Mouse (Mus musculus) midbrain, embryonic 16.5 days (tissue): Measurements from ENCODE around the gene Gpr18. TPM values are rescaled to one million over a fixed set of nuclear protein-coding genes. Genes with fewer than 3 reads are reported as not detected.

Source experiments
- ATAC-seq: fragments of 200-750 bp; cut with Nextera tagmentation; 2 replicates; pipeline ENCODE4 v1.8.0; 2017; ENCODE audit warnings: moderate TSS enrichment
- H3K27ac ChIP-seq: fragments of 300-500 bp; sonication (generic); 2 replicates; pipeline ENCODE4 v1.5.1; 2014; ENCODE audit warnings: mild to moderate bottlenecking, low read length, mixed read lengths
- H3K27me3 ChIP-seq: fragments of 300-500 bp; sonication (generic); 2 replicates; pipeline ENCODE4 v1.6.1; 2014; ENCODE audit warnings: low read depth, low read length, mixed read lengths; ENCODE audit not compliant: control insufficient read depth, insufficient read depth
- H3K36me3 ChIP-seq: fragments of 300-500 bp; sonication (generic); 2 replicates; pipeline ENCODE4 v1.6.1; 2014; ENCODE audit warnings: mild to moderate bottlenecking, low read length, moderate library complexity, mixed read lengths; ENCODE audit not compliant: control insufficient read depth, insufficient read depth
- H3K4me1 ChIP-seq: fragments of 300-500 bp; sonication (generic); 2 replicates; pipeline ENCODE4 v1.6.1; 2014; ENCODE audit warnings: mild to moderate bottlenecking, low read length, mixed read lengths; ENCODE audit not compliant: control insufficient read depth, insufficient read depth
- H3K4me2 ChIP-seq: fragments of 300-500 bp; sonication (generic); 2 replicates; pipeline ENCODE4 v1.6.1; 2014; ENCODE audit warnings: mild to moderate bottlenecking, low read length, mixed read lengths
- H3K4me3 ChIP-seq: fragments of 300-500 bp; sonication (generic); 2 replicates; pipeline ENCODE4 v1.5.1; 2014; ENCODE audit warnings: low read depth, mild to moderate bottlenecking, low read length, moderate library complexity, mixed read lengths
- H3K9ac ChIP-seq: fragments of 300-500 bp; sonication (generic); 2 replicates; pipeline ENCODE4 v1.6.1; 2014; ENCODE audit warnings: low read depth, low read length, mixed read lengths
- H3K9me3 ChIP-seq: fragments of 300-500 bp; sonication (generic); replicated peaks from 2 replicates; pipeline ENCODE4 v1.6.1; 2014; ENCODE audit warnings: mild to moderate bottlenecking, low read length, mixed read lengths; ENCODE audit not compliant: control insufficient read depth, poor library complexity, severe bottlenecking
- WGBS: fragments of 180-500 bp; shearing (Covaris S2); extraction: QIAGEN DNeasy Blood & Tissue Kit; methylation state at CpG from one replicate; pipeline ENCODE4 v1.1.7; 2014; 5-methylcytosine and 5-hydroxymethylcytosine counted together
- polyA plus RNA-seq: library from polyadenylated mRNA; unstranded; fragments of >200 nt; fragmentation: Nextera tagmentation; extraction: Ambion mirVana; gene quantifications from 2 replicates; pipeline ENCODE4 v1.2.1, GENCODE M21; 2015

The Gpr18 gene
- polyA plus RNA-seq, 1 experiment from 2014 or later = 0.16 TPM

DNA sequence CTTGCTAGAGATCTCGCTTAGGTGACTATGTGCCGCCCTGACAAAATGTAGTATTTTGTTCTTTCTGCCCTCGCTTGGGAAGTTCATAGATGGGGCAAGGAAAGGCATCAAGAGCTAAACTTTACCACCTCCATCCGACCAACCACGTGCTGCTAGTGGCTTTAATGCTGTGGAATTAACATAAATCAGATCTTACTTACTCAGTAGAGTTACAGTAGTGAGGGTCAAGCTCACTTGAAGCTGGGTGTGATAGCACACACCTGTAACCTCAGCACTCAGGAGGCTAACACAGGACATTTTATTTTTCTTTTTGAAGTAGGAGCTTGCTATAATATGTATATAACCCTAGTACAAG, 36.4 kb upstream of the Gpr18 start:
- 90% methylated on average over 5 of the region's 5 CpGs for WGBS
- Histone ChIP-seq H3K9me3 (no peaks in the 10 kb centered on the region), H3K36me3 (no peaks in the 10 kb centered on the region), H3K4me1 (no peaks in the 10 kb centered on the region), H3K27me3 (no peaks in the 10 kb centered on the region), H3K4me3 (no peak overlapping the region), H3K27ac (no peak overlapping the region), H3K4me2 (no peak overlapping the region), H3K9ac (no peak overlapping the region)
- ATAC-seq = no peak

- WGBS = 90% methylated on average over 2 of the region's 2 CpGs
- Histone ChIP-seq H3K27me3 (no peaks in the 10 kb centered on the region), H3K4me3 (no peak overlapping the region), H3K36me3 (no peaks in the 10 kb centered on the region), H3K27ac (no peak overlapping the region), H3K9me3 (no peaks in the 10 kb centered on the region), H3K9ac (no peak overlapping the region), H3K4me1 (no peaks in the 10 kb centered on the region), H3K4me2 (no peak overlapping the region)
- ATAC-seq = no peak
Observed at GRCm38 (mm10) chr14:121951399-121952045, 35.9 kb upstream of the Gpr18 start.

DNA sequence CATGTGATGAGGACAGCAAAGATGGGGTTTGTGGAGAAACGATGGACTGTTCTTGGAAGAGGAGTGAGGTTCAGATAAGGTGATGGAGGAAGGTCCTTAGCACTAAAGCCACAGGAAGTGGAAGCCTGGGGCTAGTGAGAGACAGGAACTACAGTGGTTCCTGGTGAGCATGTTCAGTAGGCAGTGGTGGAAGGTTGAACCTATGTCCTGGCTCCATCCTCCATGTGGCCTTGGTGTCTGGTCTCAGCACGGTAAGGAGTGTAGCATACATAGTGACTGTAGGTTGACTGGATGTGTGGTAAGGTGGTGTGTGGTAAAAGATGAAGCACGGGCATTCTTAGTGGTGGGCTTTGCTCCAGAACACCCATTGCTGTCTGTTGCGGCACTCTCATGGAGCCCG, 34.3 kb upstream of the Gpr18 start:
- Histone ChIP-seq H3K27ac (no peak overlapping the region), H3K4me2 (no peak overlapping the region), H3K4me1 (no peaks in the 10 kb centered on the region), H3K27me3 (no peaks in the 10 kb centered on the region), H3K4me3 (no peak overlapping the region), H3K9ac (no peak overlapping the region), H3K9me3 (no peaks in the 10 kb centered on the region), H3K36me3 (no peaks in the 10 kb centered on the region)
- no peak for ATAC-seq
- over 99% methylated on average over 5 of the region's 5 CpGs for WGBS

- whole genome bisulfite sequencing = 98% methylated on average over 3 of the region's 3 CpGs
Observed at GRCm38 (mm10) chr14:121949436-121949835, 33.9 kb upstream of the Gpr18 start.

DNA sequence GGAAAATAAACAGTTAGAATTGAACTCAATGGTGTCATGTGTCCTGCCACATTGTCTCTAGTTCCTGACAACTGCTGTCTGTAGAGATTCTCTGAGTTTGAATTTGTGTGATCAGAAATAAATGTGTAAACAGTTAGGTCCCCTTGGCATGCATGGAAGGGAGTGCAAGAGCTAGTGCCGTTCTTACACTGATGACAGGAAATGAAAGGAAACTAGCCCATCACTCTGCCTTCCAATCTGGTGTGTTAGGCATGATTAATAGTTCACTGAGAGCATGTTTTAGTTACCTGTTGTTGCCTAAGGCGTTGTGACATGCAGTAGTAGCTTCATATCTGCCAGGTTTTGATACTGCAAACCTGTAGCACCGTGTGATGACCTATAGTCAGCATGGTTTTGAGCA, 32.4 kb upstream of the Gpr18 start:
- Histone ChIP-seq H3K4me2 (no peak overlapping the region), H3K27ac (no peak overlapping the region), H3K27me3 (no peaks in the 10 kb centered on the region), H3K4me3 (no peak overlapping the region), H3K4me1 (no peaks in the 10 kb centered on the region), H3K9ac (no peak overlapping the region), H3K36me3 (no peaks in the 10 kb centered on the region), H3K9me3 (no peaks in the 10 kb centered on the region)
- ATAC-seq = no peak
- WGBS = 93% methylated on average over 3 of the region's 3 CpGs

More at GRCm38 (mm10) chr14:121949436-121949835, 33.9 kb upstream of the Gpr18 start:
- no peaks in the 10 kb centered on the region for H3K4me1 ChIP-seq
- no peak overlapping the region for H3K9ac ChIP-seq
- H3K4me2 ChIP-seq = no peak overlapping the region
- H3K27ac ChIP-seq = no peak overlapping the region
- ATAC-seq = no peak
- H3K9me3 ChIP-seq = no peaks in the 10 kb centered on the region
- H3K36me3 ChIP-seq = no peaks in the 10 kb centered on the region
- H3K4me3 ChIP-seq = no peak overlapping the region
- H3K27me3 ChIP-seq = no peaks in the 10 kb centered on the region

DNA sequence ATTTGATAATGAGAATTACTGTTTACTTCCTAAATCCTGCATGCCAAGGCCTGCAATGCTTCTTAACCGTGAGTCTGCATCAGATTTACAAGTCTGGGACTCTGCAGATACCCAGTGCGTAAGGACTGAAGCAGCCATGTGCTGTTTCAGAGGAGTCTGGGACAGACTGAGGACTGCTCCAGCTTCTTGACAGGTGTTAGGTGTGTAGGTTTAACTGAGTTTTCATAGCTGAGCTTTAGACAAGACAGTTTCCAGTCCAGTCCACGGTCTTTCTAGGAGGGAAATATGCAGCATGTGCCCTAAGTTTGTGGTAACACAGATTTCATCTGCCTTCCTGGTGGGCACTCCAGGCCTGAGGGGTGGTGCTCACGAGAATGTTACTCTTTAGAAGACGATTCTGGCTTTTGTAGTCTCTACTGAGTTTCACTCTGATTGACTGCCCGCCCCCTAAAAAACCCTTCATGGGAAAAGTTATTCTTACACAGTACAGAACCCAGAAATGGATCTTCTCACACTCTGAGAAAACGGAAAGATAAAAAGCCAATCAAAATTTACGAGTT, 31.7 kb upstream of the Gpr18 start:
- no peak for ATAC-seq
- Histone ChIP-seq H3K4me2 (no peak overlapping the region), H3K4me1 (no peaks in the 10 kb centered on the region), H3K4me3 (no peak overlapping the region), H3K9me3 (no peaks in the 10 kb centered on the region), H3K27ac (no peak overlapping the region), H3K9ac (no peak overlapping the region), H3K27me3 (no peaks in the 10 kb centered on the region), H3K36me3 (no peaks in the 10 kb centered on the region)
- WGBS = 81% methylated on average over 8 of the region's 8 CpGs

GRCm38 (mm10) chr14:121946728-121947127, 31.1 kb upstream of the Gpr18 start:
- H3K27me3 ChIP-seq = no peaks in the 10 kb centered on the region
- H3K27ac ChIP-seq = no peak overlapping the region
- H3K4me3 ChIP-seq = no peak overlapping the region
- no peak overlapping the region for H3K9ac ChIP-seq
- no peaks in the 10 kb centered on the region for H3K36me3 ChIP-seq
- no peak for ATAC-seq
- 76% methylated on average over 8 of the region's 8 CpGs for WGBS
- no peak overlapping the region for H3K4me2 ChIP-seq
- H3K4me1 ChIP-seq = no peaks in the 10 kb centered on the region
- H3K9me3 ChIP-seq = no peaks in the 10 kb centered on the region

- no peak for ATAC-seq
- Histone ChIP-seq H3K9me3 (no peaks in the 10 kb centered on the region), H3K4me2 (no peak overlapping the region), H3K27ac (no peak overlapping the region), H3K4me3 (no peak overlapping the region), H3K9ac (no peak overlapping the region), H3K36me3 (no peaks in the 10 kb centered on the region), H3K4me1 (no peaks in the 10 kb centered on the region), H3K27me3 (no peaks in the 10 kb centered on the region)
- WGBS = 90% methylated on average over 5 of the region's 5 CpGs
Observed at GRCm38 (mm10) chr14:121946131-121946530, 30.6 kb upstream of the Gpr18 start.

DNA sequence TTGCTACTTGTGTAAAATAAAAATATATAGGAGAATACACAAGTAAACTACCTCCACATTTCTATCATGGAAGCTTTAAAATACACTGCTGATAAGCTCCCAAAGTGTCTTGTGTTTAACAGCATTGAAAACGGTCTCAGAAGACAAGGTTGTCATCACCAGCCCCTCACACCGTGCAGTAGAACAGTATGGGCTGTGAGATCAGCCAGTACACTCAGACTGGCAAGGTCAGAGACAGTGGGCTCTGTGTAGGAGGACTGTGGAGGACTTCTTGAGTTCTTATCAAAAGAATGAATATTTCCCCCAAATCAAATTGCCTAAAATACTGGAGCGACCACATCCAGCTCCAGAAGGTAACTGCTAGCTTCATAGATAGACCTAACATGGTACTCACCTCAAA, 24.0 kb upstream of the Gpr18 start:
- Histone ChIP-seq H3K27me3 (no peaks in the 10 kb centered on the region), H3K4me1 (no peaks in the 10 kb centered on the region), H3K4me2 (no peak overlapping the region), H3K4me3 (no peak overlapping the region), H3K9me3 (peaks cover 7% of the 10 kb centered on the region; the same call in 1 of the 2 replicates), H3K27ac (no peak overlapping the region), H3K9ac (no peak overlapping the region), H3K36me3 (0 out of 2 replicates have a peak, but pooled peaks cover 2% of the 10 kb centered on the region)
- whole genome bisulfite sequencing = 98% methylated on average over 3 of the region's 3 CpGs
- no peak for ATAC-seq
